Mouse (Mus musculus) megakaryocyte, adult 5-6 weeks (primary cell): ENCODE measurements around the gene Shisa9. TPM values are rescaled to one million over a fixed set of nuclear protein-coding genes. Genes with fewer than 3 reads are reported as not detected.
A peak's percentile ranks its signal among the peaks of the same experiment; 100 is the strongest.

Source experiments
- ATAC-seq: 2 replicates; pipeline ENCODE4 v1.8.0; 2016; ENCODE audit warnings: mild to moderate bottlenecking, inconsistent platforms; ENCODE audit not compliant: poor library complexity, severe bottlenecking
- total RNA-seq, 2 experiments: library from RNA; stranded (forward) in 1 of 2; stranded (reverse) in 1 of 2; fragments of 153-499, 151-499 nt in 1 of 2; fragments of 221-1000, 200-1000 nt in 1 of 2; gene quantifications; 2 replicates each; pipeline versions ENCODE4 v1.2.3 to v1.2.4; 2015 to 2017

Gene Shisa9
- total RNA-seq (2015) (not detected in 2 replicates), total RNA-seq (2017) (not detected in 2 replicates)

DNA sequence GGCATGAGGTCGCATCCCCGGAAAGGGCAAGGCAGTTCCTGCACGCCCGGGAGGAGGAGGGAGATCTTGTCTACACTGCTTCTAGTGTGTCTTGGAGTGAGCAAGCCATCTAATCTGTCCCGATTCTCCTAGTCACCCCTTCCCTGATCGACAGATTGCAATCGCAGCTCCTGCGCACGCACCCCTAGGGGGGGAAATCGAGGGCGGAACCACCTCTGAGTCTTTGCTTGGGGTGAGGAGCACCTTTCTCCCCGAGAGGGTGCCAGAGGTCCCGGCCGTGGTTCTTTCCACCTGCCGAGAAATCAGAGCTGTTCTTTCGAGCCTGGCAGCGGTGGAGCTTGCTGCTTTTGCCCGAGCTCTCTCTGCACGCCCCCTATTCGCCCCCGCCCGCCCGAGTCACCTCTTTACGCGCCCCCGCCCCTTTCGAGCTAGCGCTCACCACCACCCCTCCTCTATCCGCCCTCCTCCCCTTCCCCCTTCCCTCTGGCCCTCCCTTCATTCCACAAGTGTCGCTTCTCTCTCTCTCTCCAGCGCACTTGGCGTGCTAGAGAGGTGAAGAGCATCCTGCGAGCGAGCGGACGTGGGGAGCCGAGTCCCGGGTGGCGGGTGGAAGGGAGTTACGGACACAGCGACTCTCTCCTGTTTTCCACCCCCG lies at the start of gene Shisa9:
Gene Shisa9 (plus strand): TSS at position 498 of the 655 bp plus-strand sequence.
- ATAC-seq: no peak

GRCm38 (mm10) chr16:11940477-11940876 lies 43.4 kb upstream of the Shisa9 start:
- no peak for ATAC-seq

- no peak for ATAC-seq
Observed at GRCm38 (mm10) chr16:11960691-11961090, 23.2 kb upstream of the Shisa9 start.

DNA sequence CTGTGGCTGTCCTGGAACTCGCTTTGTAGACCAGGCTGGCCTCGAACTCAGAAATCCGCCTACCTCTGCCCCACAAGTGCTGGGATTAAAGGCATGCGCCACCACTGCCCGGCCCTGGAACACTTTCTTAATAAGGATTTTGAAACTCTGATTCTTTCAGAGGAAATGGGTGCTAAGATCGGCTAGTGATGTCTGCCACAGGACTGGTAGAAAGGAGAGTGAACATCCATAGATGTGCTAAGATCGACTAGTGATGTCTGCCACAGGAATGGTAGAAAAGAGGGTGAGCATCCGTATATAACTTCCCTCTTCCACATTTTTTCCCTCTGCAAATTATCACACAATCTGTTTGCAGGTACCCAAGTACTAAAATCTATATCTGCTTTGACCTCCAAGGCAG lies 17.9 kb upstream of the Shisa9 start:
- ATAC-seq: no peak

- peak; percentile 40 for ATAC-seq
Observed at GRCm38 (mm10) chr16:11966810-11967209, 17.1 kb upstream of the Shisa9 start.

DNA sequence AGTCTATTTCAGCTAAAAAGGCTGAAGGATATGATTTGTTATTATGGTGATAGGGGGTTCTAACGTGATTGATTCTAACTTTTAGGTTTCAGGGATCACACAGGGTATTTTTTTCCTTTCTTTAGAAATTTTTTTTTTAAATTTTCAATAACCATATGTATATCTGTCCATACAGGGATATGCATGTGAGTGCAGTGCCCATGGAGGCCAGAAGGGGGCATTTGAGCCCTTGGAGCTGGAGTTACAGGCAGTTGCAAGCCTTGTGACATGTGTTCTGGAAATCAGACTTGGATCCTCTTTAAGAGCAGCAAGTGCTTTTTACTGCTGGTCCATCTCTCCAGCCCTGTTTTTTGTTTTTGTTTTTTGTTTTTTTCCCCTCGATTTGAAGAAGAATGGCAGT lies 16.3 kb upstream of the Shisa9 start:
- no peak for ATAC-seq

GRCm38 (mm10) chr16:11973707-11974106 lies 10.2 kb upstream of the Shisa9 start:
- ATAC-seq: no peak

DNA sequence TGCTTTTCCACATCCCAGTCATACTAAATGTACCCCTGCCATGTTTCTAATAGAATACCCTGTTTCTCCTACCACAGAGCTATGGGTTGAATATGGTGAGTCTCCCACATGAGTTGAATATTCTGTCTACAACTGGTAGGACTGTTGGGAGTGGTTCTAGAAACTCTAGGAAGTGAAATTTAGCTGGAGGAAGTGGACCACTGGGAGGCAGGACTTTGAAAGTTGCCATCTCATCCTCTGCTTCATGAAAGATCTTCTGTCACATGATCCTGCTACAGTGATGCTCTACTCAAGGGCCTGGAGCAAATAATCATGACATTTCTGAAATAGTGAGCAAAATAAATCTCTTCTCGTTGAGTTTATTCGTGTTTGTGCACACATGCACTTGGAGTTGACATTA lies 7.2 kb upstream of the Shisa9 start:
- ATAC-seq: peak; percentile 87

DNA sequence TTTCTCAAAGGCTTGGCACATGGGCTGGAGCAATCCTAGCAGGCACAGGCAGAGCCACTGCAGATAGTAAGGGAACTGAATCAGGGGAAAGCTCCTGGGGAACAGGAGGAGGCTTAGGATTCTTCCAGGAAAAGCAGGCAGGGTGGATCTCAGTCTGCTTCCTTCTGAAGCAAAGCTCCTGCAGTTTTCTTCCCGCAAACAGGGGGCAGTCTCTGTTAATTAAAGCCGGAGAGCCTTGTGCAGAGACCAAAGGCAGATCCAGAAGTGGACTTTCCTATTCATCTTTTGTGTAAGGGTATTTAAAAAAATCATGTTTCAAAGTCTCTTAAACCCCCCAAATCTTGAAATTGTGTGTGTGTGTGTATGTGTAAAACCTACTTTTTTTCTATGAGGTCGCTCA lies 3.1 kb upstream of the Shisa9 start:
- ATAC-seq: no peak

DNA sequence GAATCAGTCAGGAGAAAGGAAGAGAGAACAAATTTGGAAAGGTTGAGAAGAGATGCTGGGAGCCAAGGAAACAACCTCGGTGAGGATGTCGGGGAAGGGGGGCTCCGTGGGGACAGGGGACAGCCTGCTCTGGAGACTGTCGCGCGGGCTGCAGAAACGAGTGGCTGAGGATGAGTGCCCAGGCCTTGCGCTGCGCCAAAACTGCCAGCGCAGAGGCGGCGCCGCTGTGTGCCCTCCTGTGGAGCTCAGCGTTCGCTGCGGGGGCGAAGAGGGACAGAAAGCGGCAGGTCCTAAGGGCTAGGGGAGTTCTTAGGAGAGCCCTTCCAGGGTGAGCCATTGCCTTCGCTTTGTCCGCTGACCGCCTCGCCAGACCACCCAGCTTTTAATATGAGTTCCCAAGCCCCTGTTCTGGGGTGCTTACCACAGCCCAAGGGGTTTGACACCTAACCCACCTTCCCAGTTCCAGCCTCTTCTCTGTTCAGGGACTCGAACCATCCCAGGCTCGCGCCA lies 752 bp upstream of the Shisa9 start:
- ATAC-seq: no peak

- no peak for ATAC-seq
Observed at GRCm38 (mm10) chr16:11984271-11984791, 418 bp downstream of the Shisa9 start.

GRCm38 (mm10) chr16:11987056-11987455 lies 3.1 kb downstream of the Shisa9 start:
- no peak for ATAC-seq

DNA sequence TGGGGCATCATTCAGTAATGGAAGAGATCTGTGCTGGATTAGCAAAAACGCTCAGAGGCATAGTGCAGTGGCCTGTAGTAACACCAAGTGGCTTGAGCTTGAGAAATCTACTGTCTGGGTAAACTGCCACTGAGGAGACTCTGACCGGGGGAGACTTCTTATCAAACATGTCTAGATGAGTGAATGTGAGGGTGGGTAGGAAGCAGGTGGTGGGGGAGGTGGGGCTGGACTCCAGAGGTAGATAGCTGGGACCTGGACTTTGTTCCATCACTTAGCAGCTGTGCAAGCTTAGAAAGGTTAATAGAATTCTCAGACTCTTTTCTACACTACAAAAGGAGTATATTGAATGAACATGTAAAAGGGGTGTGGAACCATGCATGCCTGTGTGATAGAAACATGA lies 21.3 kb downstream of the Shisa9 start:
- ATAC-seq: no peak

- ATAC-seq: no peak
Observed at GRCm38 (mm10) chr16:12010136-12010535, 26.2 kb downstream of the Shisa9 start.

- no peak for ATAC-seq
Observed at GRCm38 (mm10) chr16:12012747-12013146, 28.8 kb downstream of the Shisa9 start.

- no peak for ATAC-seq
Observed at GRCm38 (mm10) chr16:12014523-12014922, 30.6 kb downstream of the Shisa9 start.

- ATAC-seq: no peak
Observed at GRCm38 (mm10) chr16:12017921-12018618, 34.2 kb downstream of the Shisa9 start.

DNA sequence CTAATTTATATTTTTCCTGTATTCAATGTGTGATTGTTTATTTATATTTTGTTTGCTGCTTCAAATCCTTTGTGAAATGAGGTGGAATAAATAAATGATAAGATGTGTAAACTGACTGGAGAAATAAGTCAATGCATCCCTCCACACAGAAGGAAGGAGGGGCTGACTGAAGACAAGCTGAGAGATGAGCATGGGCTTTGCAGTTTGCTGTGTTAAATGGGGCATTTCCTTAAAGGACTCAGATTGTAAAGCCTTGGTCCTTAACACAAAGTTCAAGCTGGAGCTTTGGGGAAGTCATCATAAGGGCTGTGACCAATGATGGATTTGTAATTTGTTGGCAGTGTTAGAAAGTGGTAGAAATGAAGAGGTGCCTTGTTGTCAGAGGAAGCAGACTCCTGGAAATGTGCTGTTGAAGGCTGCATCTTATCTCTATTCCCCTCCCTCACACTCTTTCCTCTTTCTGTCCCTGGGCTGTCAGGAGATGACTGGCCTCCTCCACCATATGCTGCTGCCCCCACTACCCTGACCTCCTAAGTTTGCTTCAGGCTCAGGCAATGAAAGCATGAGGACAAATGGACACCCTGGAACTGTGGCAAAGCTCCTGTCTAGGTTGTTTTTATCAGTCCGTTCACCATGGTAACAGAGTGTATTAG lies 36.3 kb downstream of the Shisa9 start:
- ATAC-seq: no peak

DNA sequence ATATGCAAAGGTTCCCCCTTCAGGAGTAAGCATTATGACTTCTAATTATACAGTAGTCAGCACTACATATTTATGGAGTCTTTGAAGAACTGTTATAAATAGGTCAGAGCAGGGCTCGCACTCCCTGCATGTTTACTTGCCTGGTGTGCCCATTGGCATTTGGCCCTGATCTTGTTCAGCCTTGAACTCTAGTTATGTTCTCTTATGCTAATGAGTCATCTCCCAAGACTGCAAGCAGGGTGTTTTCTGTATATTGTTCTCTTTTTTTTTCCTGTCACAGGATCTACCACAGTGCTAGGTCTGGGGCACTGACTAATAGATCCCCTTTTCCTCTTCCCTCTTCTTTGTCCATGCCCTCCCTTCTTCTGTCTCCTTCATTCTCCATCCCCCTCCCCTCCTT lies 48.5 kb downstream of the Shisa9 start:
- no peak for ATAC-seq

DNA sequence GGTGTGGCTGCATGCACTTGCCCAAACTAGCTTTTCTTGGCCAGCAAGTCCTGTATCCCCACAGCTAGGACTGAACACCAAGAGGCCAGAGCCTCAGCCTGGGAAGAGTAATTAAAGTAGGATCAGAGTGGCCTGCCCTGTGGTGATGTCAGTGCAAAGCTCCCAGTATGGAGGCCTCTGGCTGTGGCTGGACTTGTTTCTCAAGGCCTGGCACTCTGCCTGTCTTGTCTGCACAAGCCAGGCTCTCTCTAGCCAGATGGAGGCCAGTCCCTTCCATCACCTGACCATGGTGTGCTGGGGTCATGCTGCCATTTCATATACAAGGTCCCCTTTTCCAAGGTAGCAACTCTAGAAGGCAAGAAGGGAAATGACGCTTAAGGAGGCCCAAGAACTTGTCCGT lies 51.0 kb downstream of the Shisa9 start:
- ATAC-seq: no peak

- ATAC-seq: no peak
Observed at GRCm38 (mm10) chr16:12035626-12036025, 51.7 kb downstream of the Shisa9 start.

GRCm38 (mm10) chr16:12040935-12041334 lies 57.0 kb downstream of the Shisa9 start:
- no peak for ATAC-seq
